Mouse (Mus musculus): ENCODE results near the gene Apobec2. TPM values are rescaled to one million over a fixed set of nuclear protein-coding genes. Genes with fewer than 3 reads are reported as not detected.
"Not testable (repeated sequence)": the region's sequence is repeated elsewhere in the genome, so short reads cannot be mapped to it uniquely, and the experiment has no call there.

Apobec2 gene
- 7.2 and 7.6 TPM in 2 replicates for polyA plus RNA-seq (2015; fragmentation: Nextera tagmentation; extraction: Ambion mirVana)

DNA sequence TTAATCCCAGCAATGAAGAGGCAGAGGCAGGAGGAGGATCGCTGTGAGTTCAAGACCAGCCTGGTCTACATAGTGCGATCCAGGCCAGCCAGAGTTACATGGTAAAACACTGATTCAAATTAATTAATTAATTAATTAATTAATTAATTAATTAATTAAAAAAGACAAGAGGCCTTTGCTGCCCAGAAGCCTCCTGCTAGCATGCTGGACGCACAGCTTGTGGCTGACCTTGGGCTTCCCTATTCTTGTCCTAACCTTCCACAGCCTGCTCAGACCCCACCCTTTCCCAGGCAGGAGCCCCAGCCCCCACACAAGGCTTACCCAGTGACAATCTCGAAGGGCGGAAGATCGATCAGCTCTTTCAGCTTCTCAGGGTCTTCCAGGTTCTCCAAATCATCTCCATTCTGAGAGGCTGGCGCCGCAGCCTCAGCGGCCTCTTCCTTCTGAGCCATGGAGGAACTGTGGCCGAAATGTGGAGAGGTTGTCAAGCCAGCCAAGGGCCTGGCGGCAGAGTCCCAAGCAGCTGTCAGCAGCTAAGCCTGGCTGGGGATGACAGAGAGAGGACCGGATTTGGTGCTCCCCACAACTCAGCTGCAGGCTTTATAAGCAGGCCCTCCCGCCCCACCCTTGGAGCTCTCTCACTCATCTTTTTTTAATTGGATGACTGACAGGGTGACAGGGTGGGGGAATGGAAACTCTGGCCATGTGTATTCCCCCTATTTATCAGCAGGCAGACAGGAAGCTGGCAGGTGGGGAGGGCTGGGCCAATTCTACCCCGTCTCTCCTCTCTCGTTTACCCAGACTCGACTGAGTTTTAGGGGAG is at the start of gene Apobec2:
Gene Apobec2, minus strand, starts transcription at position 773 of the 823 bp plus-strand sequence.
- Histone ChIP-seq H3K27ac (replicated peaks) (0 out of 2 replicates have a peak within 1 kb of the TSS, but pooled peaks have one; percentile 45), H3K9ac (ENCODE audit: low read length) (no peak within 1 kb of the TSS), H3K4me3 (ENCODE audit: low read depth, low read length) (no peak within 1 kb of the TSS), H3K27me3 (ENCODE audit: control insufficient read depth, insufficient read depth, low read length) (no peaks in the 10 kb centered on the region), H3K4me1 (replicated peaks; ENCODE audit: control insufficient read depth, insufficient read depth) (peaks cover 5% of the 10 kb centered on the region), H3K4me2 (replicated peaks; ENCODE audit: low read depth) (no peak within 1 kb of the TSS; the same call in 1 of the 2 replicates), H3K9me3 (ENCODE audit: control insufficient read depth, low read length) (no peaks in the 10 kb centered on the region), H3K36me3 (ENCODE audit: control insufficient read depth, insufficient read depth, low read length) (no peaks in the 10 kb centered on the region)
- no peak for DNase-seq (ENCODE audit: low spot score)
- TF ChIP-seq EP300 (optimal IDR thresholded peaks at IDR 0.05) (no peak), CTCF (IDR thresholded peaks at IDR 0.05; ENCODE audit: low read depth) (no peak)
- no peak for ATAC-seq (ENCODE audit: low FRiP score, low TSS enrichment)
- 43% methylated on average over 16 of the region's 16 CpGs for WGBS

- no peak for DNase-seq (ENCODE audit: low spot score)
- Histone ChIP-seq H3K4me2 (replicated peaks; ENCODE audit: low read depth) (no peak overlapping the region), H3K27ac (replicated peaks) (no peak overlapping the region), H3K4me1 (replicated peaks; ENCODE audit: control insufficient read depth, insufficient read depth) (no peaks in the 10 kb centered on the region), H3K27me3 (ENCODE audit: control insufficient read depth, insufficient read depth, low read length) (no peaks in the 10 kb centered on the region), H3K36me3 (ENCODE audit: control insufficient read depth, insufficient read depth, low read length) (no peaks in the 10 kb centered on the region), H3K9ac (ENCODE audit: low read length) (no peak overlapping the region), H3K9me3 (ENCODE audit: control insufficient read depth, low read length) (no peaks in the 10 kb centered on the region), H3K4me3 (ENCODE audit: low read depth, low read length) (no peak overlapping the region)
- no peak for TF ChIP-seq EP300 (optimal IDR thresholded peaks at IDR 0.05)
- 83% methylated on average over 10 of the region's 10 CpGs for WGBS
- ATAC-seq (ENCODE audit: low FRiP score, low TSS enrichment), result no peak
These were observed 47.2 kb upstream of the Apobec2 start for GRCm38 (mm10) chr17:48479952-48480351.

- TF ChIP-seq CTCF (IDR thresholded peaks at IDR 0.05; ENCODE audit: low read depth) (no peak), EP300 (optimal IDR thresholded peaks at IDR 0.05) (no peak)
- H3K27me3 ChIP-seq (ENCODE audit: control insufficient read depth, insufficient read depth, low read length), result no peaks in the 10 kb centered on the region
- no peaks in the 10 kb centered on the region for H3K36me3 ChIP-seq (ENCODE audit: control insufficient read depth, insufficient read depth, low read length)
- H3K9me3 ChIP-seq (ENCODE audit: control insufficient read depth, low read length), result no peaks in the 10 kb centered on the region
- WGBS, result 83% methylated on average over 8 of the region's 8 CpGs
- no peak overlapping the region for H3K27ac ChIP-seq (replicated peaks)
- DNase-seq (ENCODE audit: low spot score) (no peak), ATAC-seq (ENCODE audit: low FRiP score, low TSS enrichment) (no peak)
- H3K4me1 ChIP-seq (replicated peaks; ENCODE audit: control insufficient read depth, insufficient read depth), result no peaks in the 10 kb centered on the region
- no peak overlapping the region for H3K9ac ChIP-seq (ENCODE audit: low read length)
- H3K4me3 ChIP-seq (ENCODE audit: low read depth, low read length), result no peak overlapping the region
- no peak overlapping the region for H3K4me2 ChIP-seq (replicated peaks; ENCODE audit: low read depth)
These were observed 42.7 kb upstream of the Apobec2 start for GRCm38 (mm10) chr17:48475444-48475843.

GRCm38 (mm10) chr17:48474282-48474681 is 41.6 kb upstream of the Apobec2 start:
- not testable (repeated sequence) for H3K4me2 ChIP-seq (replicated peaks; ENCODE audit: low read depth); H3K27me3 ChIP-seq (ENCODE audit: control insufficient read depth, insufficient read depth, low read length); H3K36me3 ChIP-seq (ENCODE audit: control insufficient read depth, insufficient read depth, low read length); H3K4me3 ChIP-seq (ENCODE audit: low read depth, low read length); ATAC-seq (ENCODE audit: low FRiP score, low TSS enrichment); DNase-seq (ENCODE audit: low spot score); H3K9me3 ChIP-seq (ENCODE audit: control insufficient read depth, low read length); H3K9ac ChIP-seq (ENCODE audit: low read length); H3K27ac ChIP-seq (replicated peaks); H3K4me1 ChIP-seq (replicated peaks; ENCODE audit: control insufficient read depth, insufficient read depth)
- WGBS, result 85% methylated on average over 6 of the region's 6 CpGs

- Histone ChIP-seq H3K4me2 (replicated peaks; ENCODE audit: low read depth) (peak overlapping the region; percentile 20; the same call in 1 of the 2 replicates), H3K4me3 (ENCODE audit: low read depth, low read length) (no peak overlapping the region), H3K36me3 (ENCODE audit: control insufficient read depth, insufficient read depth, low read length) (no peaks in the 10 kb centered on the region), H3K27ac (replicated peaks) (no peak overlapping the region), H3K9me3 (ENCODE audit: control insufficient read depth, low read length) (no peaks in the 10 kb centered on the region), H3K9ac (ENCODE audit: low read length) (no peak overlapping the region), H3K27me3 (ENCODE audit: control insufficient read depth, insufficient read depth, low read length) (no peaks in the 10 kb centered on the region), H3K4me1 (replicated peaks; ENCODE audit: control insufficient read depth, insufficient read depth) (no peaks in the 10 kb centered on the region)
- 9% methylated on average over 22 of the region's 22 CpGs for WGBS
- ATAC-seq (ENCODE audit: low FRiP score, low TSS enrichment) (peak; percentile 74), DNase-seq (ENCODE audit: low spot score) (peak; percentile 81)
- TF ChIP-seq CTCF (IDR thresholded peaks at IDR 0.05; ENCODE audit: low read depth) (peak; percentile 96), EP300 (optimal IDR thresholded peaks at IDR 0.05) (no peak)
These were observed 34.9 kb upstream of the Apobec2 start for GRCm38 (mm10) chr17:48467395-48468231.

Measured in stomach, postnatal 0 days (tissue).